Mouse (Mus musculus): ENCODE data around the gene Ctnnd1. TPM values are rescaled to one million over a fixed set of nuclear protein-coding genes. Genes with fewer than 3 reads are reported as not detected.

The Ctnnd1 gene
- polyA plus RNA-seq, 1 experiment from 2014 or later: 71.2 TPM

GRCm38 (mm10) chr2:84626366-84626975 lies 24.1 kb downstream of the Ctnnd1 start:
- Histone ChIP-seq H3K4me3 (ENCODE audit: low read depth, low read length) (no peak overlapping the region), H3K27ac (ENCODE audit: low read depth, low read length) (peak overlapping the region; percentile 46; the same call in 1 of the 2 replicates), H3K9ac (ENCODE audit: low read depth, low read length) (no peak overlapping the region), H3K9me3 (replicated peaks; ENCODE audit: control insufficient read depth, low read length) (no peaks in the 10 kb centered on the region), H3K4me2 (0 out of 2 replicates have a peak overlapping the region, but pooled peaks have one; percentile 11), H3K4me1 (ENCODE audit: control insufficient read depth, insufficient read depth, low read length) (peaks cover 39% of the 10 kb centered on the region), H3K27me3 (ENCODE audit: control insufficient read depth, insufficient read depth, low read length) (no peaks in the 10 kb centered on the region), H3K36me3 (ENCODE audit: control insufficient read depth, insufficient read depth, low read length) (peaks cover 7% of the 10 kb centered on the region)
- no peak for ATAC-seq (replicated peaks; ENCODE audit: insufficient number of reproducible peaks, low FRiP score, low TSS enrichment)
- WGBS (ENCODE audit: insufficient replicate concordance): 62% methylated on average over 7 of the region's 7 CpGs

- ATAC-seq (replicated peaks; ENCODE audit: insufficient number of reproducible peaks, low FRiP score, low TSS enrichment): no peak
- WGBS (ENCODE audit: insufficient replicate concordance): 90% methylated on average over 17 of the region's 17 CpGs
- H3K4me1 ChIP-seq (ENCODE audit: control insufficient read depth, insufficient read depth, low read length): peaks cover 46% of the 10 kb centered on the region
- H3K9ac ChIP-seq (ENCODE audit: low read depth, low read length): no peak overlapping the region
- H3K4me2 ChIP-seq: no peak overlapping the region
- no peak overlapping the region for H3K27ac ChIP-seq (ENCODE audit: low read depth, low read length)
- H3K9me3 ChIP-seq (replicated peaks; ENCODE audit: control insufficient read depth, low read length): no peaks in the 10 kb centered on the region
- no peak overlapping the region for H3K4me3 ChIP-seq (ENCODE audit: low read depth, low read length)
- H3K36me3 ChIP-seq (ENCODE audit: control insufficient read depth, insufficient read depth, low read length): peaks cover 15% of the 10 kb centered on the region
- no peaks in the 10 kb centered on the region for H3K27me3 ChIP-seq (ENCODE audit: control insufficient read depth, insufficient read depth, low read length)
These were observed 26.4 kb downstream of the Ctnnd1 start for GRCm38 (mm10) chr2:84624201-84624600.

- no peak overlapping the region for H3K9ac ChIP-seq (ENCODE audit: low read depth, low read length)
- H3K4me1 ChIP-seq (ENCODE audit: control insufficient read depth, insufficient read depth, low read length): peaks cover 49% of the 10 kb centered on the region
- H3K9me3 ChIP-seq (replicated peaks; ENCODE audit: control insufficient read depth, low read length): no peaks in the 10 kb centered on the region
- 85% methylated on average over 3 of the region's 3 CpGs for WGBS (ENCODE audit: insufficient replicate concordance)
- no peak overlapping the region for H3K27ac ChIP-seq (ENCODE audit: low read depth, low read length)
- H3K4me2 ChIP-seq: no peak overlapping the region
- peaks cover 18% of the 10 kb centered on the region for H3K36me3 ChIP-seq (ENCODE audit: control insufficient read depth, insufficient read depth, low read length)
- no peak for ATAC-seq (replicated peaks; ENCODE audit: insufficient number of reproducible peaks, low FRiP score, low TSS enrichment)
- H3K4me3 ChIP-seq (ENCODE audit: low read depth, low read length): no peak overlapping the region
- no peaks in the 10 kb centered on the region for H3K27me3 ChIP-seq (ENCODE audit: control insufficient read depth, insufficient read depth, low read length)
These were observed 27.0 kb downstream of the Ctnnd1 start for GRCm38 (mm10) chr2:84623428-84624119.

- WGBS (ENCODE audit: insufficient replicate concordance): 73% methylated on average over 2 of the region's 2 CpGs
- H3K27ac ChIP-seq (ENCODE audit: low read depth, low read length): no peak overlapping the region
- no peak overlapping the region for H3K9ac ChIP-seq (ENCODE audit: low read depth, low read length)
- no peak for ATAC-seq (replicated peaks; ENCODE audit: insufficient number of reproducible peaks, low FRiP score, low TSS enrichment)
- no peak overlapping the region for H3K4me3 ChIP-seq (ENCODE audit: low read depth, low read length)
- no peak overlapping the region for H3K4me2 ChIP-seq
- H3K4me1 ChIP-seq (ENCODE audit: control insufficient read depth, insufficient read depth, low read length): peaks cover 45% of the 10 kb centered on the region
- H3K9me3 ChIP-seq (replicated peaks; ENCODE audit: control insufficient read depth, low read length): no peaks in the 10 kb centered on the region
- no peaks in the 10 kb centered on the region for H3K27me3 ChIP-seq (ENCODE audit: control insufficient read depth, insufficient read depth, low read length)
- peaks cover 18% of the 10 kb centered on the region for H3K36me3 ChIP-seq (ENCODE audit: control insufficient read depth, insufficient read depth, low read length)
These were observed 27.9 kb downstream of the Ctnnd1 start for GRCm38 (mm10) chr2:84622668-84623067.

GRCm38 (mm10) chr2:84619646-84620340 lies 30.8 kb downstream of the Ctnnd1 start:
- 91% methylated on average over 21 of the region's 21 CpGs for WGBS (ENCODE audit: insufficient replicate concordance)
- peaks cover 32% of the 10 kb centered on the region for H3K36me3 ChIP-seq (ENCODE audit: control insufficient read depth, insufficient read depth, low read length)
- no peak overlapping the region for H3K4me2 ChIP-seq
- no peaks in the 10 kb centered on the region for H3K27me3 ChIP-seq (ENCODE audit: control insufficient read depth, insufficient read depth, low read length)
- ATAC-seq (replicated peaks; ENCODE audit: insufficient number of reproducible peaks, low FRiP score, low TSS enrichment): no peak
- peak overlapping the region; percentile 5; the same call in 1 of the 2 replicates for H3K27ac ChIP-seq (ENCODE audit: low read depth, low read length)
- no peak overlapping the region for H3K4me3 ChIP-seq (ENCODE audit: low read depth, low read length)
- no peak overlapping the region for H3K9ac ChIP-seq (ENCODE audit: low read depth, low read length)
- no peaks in the 10 kb centered on the region for H3K9me3 ChIP-seq (replicated peaks; ENCODE audit: control insufficient read depth, low read length)
- H3K4me1 ChIP-seq (ENCODE audit: control insufficient read depth, insufficient read depth, low read length): peaks cover 29% of the 10 kb centered on the region

DNA sequence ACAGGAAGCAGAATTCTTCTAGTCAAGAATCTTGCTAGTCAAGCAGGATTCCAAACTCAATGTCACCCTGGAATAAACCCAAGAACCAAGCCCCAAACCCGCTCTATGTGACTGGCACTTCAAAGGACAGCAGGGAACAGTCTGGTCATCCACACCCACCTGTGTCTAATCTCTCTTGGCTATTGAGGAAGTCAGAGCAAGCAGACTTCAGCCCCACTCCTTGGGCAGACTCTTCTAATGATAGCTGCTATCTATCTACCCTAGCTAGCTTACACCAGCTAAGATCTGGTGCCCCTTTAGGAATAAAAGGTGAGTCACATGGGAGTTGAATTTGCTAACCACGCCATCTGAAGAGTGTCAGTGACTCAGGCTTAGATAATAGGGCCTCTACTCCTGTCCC lies 31.7 kb downstream of the Ctnnd1 start:
- peak overlapping the region; percentile 67 for H3K27ac ChIP-seq (ENCODE audit: low read depth, low read length)

DNA sequence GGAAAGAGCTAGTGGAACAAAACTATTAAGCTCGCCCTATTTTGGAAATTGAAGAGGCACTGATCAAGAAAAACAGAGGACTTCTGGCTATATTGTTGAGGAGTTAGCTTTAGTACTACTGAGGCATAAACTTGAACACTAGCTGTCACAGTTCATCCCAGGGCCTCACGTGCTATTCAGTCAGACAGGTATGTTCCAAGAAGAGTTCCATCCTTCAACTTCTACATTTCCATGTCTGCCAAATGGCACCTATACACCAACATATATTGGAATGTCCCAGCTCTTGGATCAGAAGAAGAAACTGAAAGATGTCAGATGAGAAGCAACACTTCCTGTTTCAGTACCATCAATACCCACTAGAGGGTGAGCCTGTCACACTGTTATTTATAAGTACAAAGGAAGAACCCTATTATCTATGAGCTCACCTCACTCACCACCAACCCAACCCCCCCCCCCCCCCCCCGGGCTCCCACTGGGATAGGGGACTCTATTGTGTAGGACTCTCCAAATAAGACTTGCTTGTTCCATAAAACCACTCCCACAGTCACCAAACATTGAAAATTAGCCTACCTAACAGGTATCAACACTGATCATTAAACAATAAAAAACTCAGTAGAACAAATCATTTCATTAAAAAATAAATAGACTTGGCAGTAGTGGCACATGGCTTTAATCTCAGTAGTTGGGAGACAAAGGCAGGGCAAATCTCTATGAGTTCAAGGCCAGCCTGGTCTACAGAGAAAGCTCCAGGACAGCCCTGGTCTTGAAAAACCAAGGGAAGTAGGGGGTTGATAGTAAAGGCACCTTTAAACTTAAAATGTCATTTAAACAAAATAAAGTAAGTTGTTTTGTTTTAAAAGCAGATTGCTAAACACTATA lies 32.7 kb downstream of the Ctnnd1 start:
- Histone ChIP-seq H3K9ac (ENCODE audit: low read depth, low read length) (no peak overlapping the region), H3K4me1 (ENCODE audit: control insufficient read depth, insufficient read depth, low read length) (peaks cover 19% of the 10 kb centered on the region), H3K4me2 (no peak overlapping the region), H3K9me3 (replicated peaks; ENCODE audit: control insufficient read depth, low read length) (no peaks in the 10 kb centered on the region), H3K4me3 (ENCODE audit: low read depth, low read length) (no peak overlapping the region), H3K27ac (ENCODE audit: low read depth, low read length) (peak overlapping the region; percentile 3; the same call in 1 of the 2 replicates), H3K36me3 (ENCODE audit: control insufficient read depth, insufficient read depth, low read length) (peaks cover 30% of the 10 kb centered on the region), H3K27me3 (ENCODE audit: control insufficient read depth, insufficient read depth, low read length) (no peaks in the 10 kb centered on the region)
- WGBS (ENCODE audit: insufficient replicate concordance): 73% methylated on average over 3 of the region's 3 CpGs
- peak; percentile 51; the same call in 1 of the 2 replicates for ATAC-seq (replicated peaks; ENCODE audit: insufficient number of reproducible peaks, low FRiP score, low TSS enrichment)

More for the DNA sequence above, 31.7 kb downstream of the Ctnnd1 start:
- WGBS (ENCODE audit: insufficient replicate concordance): 52% methylated on average over 2 of the region's 2 CpGs
- no peaks in the 10 kb centered on the region for H3K27me3 ChIP-seq (ENCODE audit: control insufficient read depth, insufficient read depth, low read length)
- no peak overlapping the region for H3K4me3 ChIP-seq (ENCODE audit: low read depth, low read length)
- peaks cover 26% of the 10 kb centered on the region for H3K4me1 ChIP-seq (ENCODE audit: control insufficient read depth, insufficient read depth, low read length)
- no peak overlapping the region for H3K9ac ChIP-seq (ENCODE audit: low read depth, low read length)
- H3K9me3 ChIP-seq (replicated peaks; ENCODE audit: control insufficient read depth, low read length): no peaks in the 10 kb centered on the region
- no peak overlapping the region for H3K4me2 ChIP-seq
- ATAC-seq (replicated peaks; ENCODE audit: insufficient number of reproducible peaks, low FRiP score, low TSS enrichment): no peak
- peaks cover 28% of the 10 kb centered on the region for H3K36me3 ChIP-seq (ENCODE audit: control insufficient read depth, insufficient read depth, low read length)

DNA sequence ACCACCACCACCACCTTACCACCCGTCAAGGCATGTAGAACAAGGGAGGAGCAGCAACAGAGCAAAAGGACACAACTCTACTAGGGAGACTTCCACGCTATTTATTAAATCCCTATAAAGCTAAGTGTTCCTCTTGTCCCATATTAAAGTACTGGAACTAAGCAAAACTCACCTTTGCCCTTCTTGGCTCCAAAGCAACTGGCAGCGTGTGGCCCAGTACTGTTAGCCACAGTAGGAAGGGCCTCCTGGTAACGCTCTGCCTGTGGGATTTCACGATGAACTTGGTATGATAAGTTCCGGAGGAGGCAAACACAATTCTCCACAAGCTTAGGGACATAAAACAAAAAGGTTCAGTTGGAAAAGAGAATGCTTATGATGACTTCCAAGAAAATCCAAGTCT lies 37.8 kb downstream of the Ctnnd1 start:
- no peak overlapping the region for H3K4me3 ChIP-seq (ENCODE audit: low read depth, low read length)
- WGBS (ENCODE audit: insufficient replicate concordance): 93% methylated on average over 6 of the region's 6 CpGs
- H3K27ac ChIP-seq (ENCODE audit: low read depth, low read length): no peak overlapping the region
- no peaks in the 10 kb centered on the region for H3K9me3 ChIP-seq (replicated peaks; ENCODE audit: control insufficient read depth, low read length)
- no peaks in the 10 kb centered on the region for H3K4me1 ChIP-seq (ENCODE audit: control insufficient read depth, insufficient read depth, low read length)
- no peak for ATAC-seq (replicated peaks; ENCODE audit: insufficient number of reproducible peaks, low FRiP score, low TSS enrichment)
- no peak overlapping the region for H3K9ac ChIP-seq (ENCODE audit: low read depth, low read length)
- H3K27me3 ChIP-seq (ENCODE audit: control insufficient read depth, insufficient read depth, low read length): no peaks in the 10 kb centered on the region
- H3K4me2 ChIP-seq: no peak overlapping the region
- peaks cover 42% of the 10 kb centered on the region for H3K36me3 ChIP-seq (ENCODE audit: control insufficient read depth, insufficient read depth, low read length)
